ENCODE assay signal across 8 mouse cellular contexts in genomic region chr9:63398611-63399462, GRCm38 (mm10). TPM values are rescaled to one million over a fixed set of nuclear protein-coding genes. Genes with fewer than 3 reads are reported as not detected.
A peak's percentile ranks its signal among the peaks of the same experiment; 100 is the strongest.
DNase-seq lines count a peak whose midpoint lies in the region; ATAC-seq and TF ChIP-seq lines count a peak whose summit lies in the region.

Gene 2300009A05Rik (minus strand): TSS chr9:63399246.

- peak within 1 kb of the TSS; percentile 81 for H3K27ac ChIP-seq in cortical plate, adult 2 months (ENCODE audit: insufficient read depth, low read length)

- peak within 1 kb of the TSS; percentile 70 for H3K4me3 ChIP-seq in cortical plate, adult 2 months (ENCODE audit: insufficient read depth, low read length)

- 0 out of 2 replicates have a peak, but pooled peaks cover 2% of the 10 kb centered on the region for H3K4me1 ChIP-seq in cortical plate, adult 2 months (ENCODE audit: control insufficient read depth, insufficient read depth, low read length)

- DNase-seq in gastrocnemius, postnatal 10 days: peak; percentile 96
- DNase-seq in left cerebral cortex, postnatal 10 days (ENCODE audit: extremely low spot score in 1 of 2, low spot score in 2 of 2): peak; percentile 86 to 94
- DNase-seq in right cerebral cortex, postnatal 25 days: peak; percentile 95
- peak; percentile 96 for DNase-seq in urinary bladder, postnatal 4 days (ENCODE audit: low spot score in 2 of 2)

- peak; percentile 86 for TF ChIP-seq POLR2A in cortical plate, adult 2 months (IDR thresholded peaks at IDR 0.05; ENCODE audit: extremely low read depth, insufficient read depth, low read length)

- intact Hi-C loops in left cerebral cortex, postnatal 10 days (cut with DNase I): no loop called here

- ATAC-seq in activated CD4-positive, CD25-positive, alpha-beta regulatory T cell, adult 4 months: peak; percentile 79
- ATAC-seq in inflammation-experienced regulatory T-cells, adult 6 months: peak; percentile 87
- peak; percentile 99 for ATAC-seq in megakaryocyte-erythroid progenitor cell, adult 5-6 weeks (replicated peaks; ENCODE audit: low FRiP score, low TSS enrichment, poor library complexity, severe bottlenecking)

- no peak for TF ChIP-seq CTCF in cortical plate, adult 2 months (IDR thresholded peaks at IDR 0.05; ENCODE audit: extremely low read depth, insufficient read depth, low read length)

RNA-seq across cellular contexts. Expression of gene 2300009A05Rik, which starts in this region (rescaled TPM):
- polyA plus RNA-seq in activated CD4-positive, CD25-positive, alpha-beta regulatory T cell, adult 4 months (2017; shearing (Covaris generic)): 10 to 100 TPM in 1 of 2 experiments, 1 to 10 TPM in 1; 8.3 to 13.5 TPM
- polyA plus RNA-seq in cortical plate, adult 2 months (2012; rRNA removed): 29.6 and 35.2 TPM in 2 replicates
- 10 to 100 TPM; 29.1 to 31.9 TPM for total RNA-seq in gastrocnemius, postnatal 10 days (2021)
- 1 to 10 TPM; 6.5 to 8.3 (median 6.8) TPM for polyA plus RNA-seq in inflammation-experienced regulatory T-cells, adult 6 months (2017; shearing (Covaris generic))
- total RNA-seq in left cerebral cortex, postnatal 10 days (2021): 10 to 100 TPM; 26.2 to 26.7 TPM
- total RNA-seq in megakaryocyte-erythroid progenitor cell, adult 5-6 weeks (2014; fragmentation: Nextera tagmentation): 11.4 and 22.5 TPM in 2 replicates
- total RNA-seq in megakaryocyte-erythroid progenitor cell, adult 5-6 weeks (2017): 5.1 and 12.0 TPM in 2 replicates

Comparison
In these comparisons a context has a peak if more than half of its experiments do, and no peak if none do; other contexts are left out.
1. Peak in every context shown above with its lines: DNase-seq, ATAC-seq, H3K4me3 ChIP-seq and H3K27ac ChIP-seq.